27 mouse cellular contexts compared by ENCODE assay signal in the genomic region with DNA sequence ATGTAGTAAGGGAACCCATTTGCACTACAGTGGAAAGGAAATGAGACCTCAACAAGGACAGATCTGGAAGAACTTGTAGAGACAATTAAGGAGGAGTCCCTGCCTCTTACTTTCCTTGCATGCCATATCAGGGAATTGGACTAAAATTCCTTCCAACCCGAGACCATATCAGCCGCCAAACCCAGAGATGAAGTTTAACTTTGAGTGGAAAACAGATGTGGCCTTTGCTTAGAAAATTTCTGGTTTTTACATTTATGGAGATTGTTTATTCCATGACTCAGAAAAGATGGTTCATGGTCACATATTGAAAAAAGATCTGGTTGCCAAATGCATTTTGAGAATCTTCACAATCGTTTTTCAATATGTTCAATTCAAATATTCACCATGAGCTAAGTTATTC.
"Had no signal": no experiment of that assay in that cellular context is flagged by ENCODE, and none has a peak within 500 bp of the region (broad histone marks: within the 10 kb centered on the region; RNA-seq: fewer than 3 reads in every experiment).

No protein-coding gene starts in this region.

- H3K9me3 ChIP-seq: heart, embryonic 10.5 days; heart, embryonic 12.5 days; hindbrain, embryonic 10.5 days; hindbrain, embryonic 12.5 days; intestine, embryonic 15.5 days; limb, embryonic 13.5 days; liver, embryonic 13.5 days; liver, embryonic 15.5 days had no signal

- ATAC-seq: hindbrain, embryonic 16.5 days; inflammation-experienced regulatory T-cells, adult 6 months; intestine, embryonic 15.5 days; intestine, postnatal 0 days; liver, postnatal 0 days had no signal

- H3K36me3 ChIP-seq: heart, embryonic 10.5 days; heart, embryonic 12.5 days; hindbrain, embryonic 10.5 days; hindbrain, embryonic 12.5 days; intestine, embryonic 15.5 days; limb, embryonic 13.5 days; liver, embryonic 13.5 days; liver, embryonic 15.5 days had no signal

- H3K4me3 ChIP-seq: gastrocnemius, adult 2 months; heart, embryonic 10.5 days; heart, embryonic 12.5 days; hindbrain, embryonic 10.5 days; hindbrain, embryonic 12.5 days; intestine, embryonic 15.5 days; layer of hippocampus, adult 2 months; left cerebral cortex, adult 2 months; limb, embryonic 13.5 days; liver, embryonic 13.5 days; liver, embryonic 15.5 days had no signal

- H3K4me1 ChIP-seq: heart, embryonic 10.5 days; heart, embryonic 12.5 days; hindbrain, embryonic 10.5 days; hindbrain, embryonic 12.5 days; intestine, embryonic 15.5 days; liver, embryonic 13.5 days; liver, embryonic 15.5 days had no signal

- H3K9ac ChIP-seq: heart, embryonic 12.5 days; hindbrain, embryonic 12.5 days; hindbrain, embryonic 14.5 days; intestine, embryonic 15.5 days; limb, embryonic 13.5 days; liver, embryonic 13.5 days; liver, embryonic 15.5 days; liver, postnatal 0 days had no signal

- H3K27me3 ChIP-seq: heart, embryonic 12.5 days; hindbrain, embryonic 12.5 days; intestine, embryonic 15.5 days; limb, embryonic 13.5 days; liver, embryonic 13.5 days; liver, embryonic 15.5 days had no signal

- DNase-seq: gastrocnemius, adult 2 months; gastrocnemius, postnatal 14 days; heart, adult 11 months; heart, postnatal 10 days; heart, postnatal 4 days; kidney, adult 18-20 months; kidney, adult 8-10 months; kidney, postnatal 10 days; kidney, postnatal 25 days; kidney, postnatal 4 days; liver; liver, embryonic 13.5 days; liver, postnatal 0 days had no signal

- H3K4me2 ChIP-seq: heart, embryonic 12.5 days; hindbrain, embryonic 12.5 days; hindbrain, embryonic 14.5 days; intestine, embryonic 15.5 days; limb, embryonic 13.5 days; liver, embryonic 11.5 days; liver, embryonic 13.5 days; liver, embryonic 15.5 days had no signal

- H3K27ac ChIP-seq: heart, embryonic 10.5 days; hindbrain, embryonic 10.5 days; hindbrain, embryonic 12.5 days; hindbrain, embryonic 14.5 days; intestine, embryonic 15.5 days; layer of hippocampus, adult 2 months; left cerebral cortex, adult 2 months; liver, embryonic 13.5 days; liver, embryonic 15.5 days had no signal
